Mouse (Mus musculus): ENCODE data around the gene Rph3al. TPM values are rescaled to one million over a fixed set of nuclear protein-coding genes. Genes with fewer than 3 reads are reported as not detected.

Rph3al gene
- polyA plus RNA-seq, 1 experiment = 12.6 TPM

DNA sequence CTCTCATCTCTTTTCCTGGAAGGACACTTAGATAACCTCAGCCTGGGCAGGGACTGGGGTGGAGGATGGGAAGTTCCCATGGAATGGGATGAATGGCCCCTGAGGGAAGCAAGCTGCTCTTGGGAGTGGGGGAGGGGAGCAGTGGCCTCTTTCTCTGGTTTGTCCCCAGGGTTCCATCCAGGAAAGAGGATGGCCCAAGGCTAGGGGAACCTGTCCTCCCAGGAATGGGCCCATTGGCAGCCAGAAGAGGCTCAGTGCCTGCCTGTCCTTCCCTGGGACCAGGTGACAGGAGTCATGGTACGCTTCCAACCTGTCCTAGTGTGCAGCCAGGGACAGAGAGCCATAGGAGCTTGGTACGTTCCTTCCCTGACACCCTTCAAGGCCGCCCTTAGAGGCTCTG is 96.7 kb downstream of the Rph3al start:
- no peak overlapping the region for H3K27ac ChIP-seq (ENCODE audit: insufficient read depth, low read depth, low read length)
- H3K4me1 ChIP-seq (ENCODE audit: control insufficient read depth, insufficient read depth, low read length) = no peaks in the 10 kb centered on the region
- 82% methylated on average over 3 of the region's 3 CpGs for WGBS
- TF ChIP-seq POLR2A (IDR thresholded peaks at IDR 0.05; ENCODE audit: low read depth, low read length) = no peak
- TF ChIP-seq CTCF (conservative IDR thresholded peaks at IDR 0.05; ENCODE audit: insufficient read depth, insufficient read length, low read depth, low read length) = no peak
- no peak for DNase-seq
- H3K4me3 ChIP-seq (ENCODE audit: insufficient read depth, low read depth, low read length) = no peak overlapping the region
- no peaks in the 10 kb centered on the region for H3K27me3 ChIP-seq (replicated peaks; ENCODE audit: control insufficient read depth, insufficient read depth, low read length)
- H3K36me3 ChIP-seq (ENCODE audit: control insufficient read depth, insufficient read depth, low read length) = no peaks in the 10 kb centered on the region

GRCm38 (mm10) chr11:75839536-75840430 is 98.4 kb downstream of the Rph3al start:
- WGBS = 82% methylated on average over 12 of the region's 12 CpGs
- TF ChIP-seq POLR2A (IDR thresholded peaks at IDR 0.05; ENCODE audit: low read depth, low read length) (no peak), CTCF (conservative IDR thresholded peaks at IDR 0.05; ENCODE audit: insufficient read depth, insufficient read length, low read depth, low read length) (no peak)
- Histone ChIP-seq H3K27ac (ENCODE audit: insufficient read depth, low read depth, low read length) (no peak overlapping the region), H3K4me1 (ENCODE audit: control insufficient read depth, insufficient read depth, low read length) (no peaks in the 10 kb centered on the region), H3K36me3 (ENCODE audit: control insufficient read depth, insufficient read depth, low read length) (no peaks in the 10 kb centered on the region), H3K27me3 (replicated peaks; ENCODE audit: control insufficient read depth, insufficient read depth, low read length) (no peaks in the 10 kb centered on the region), H3K4me3 (ENCODE audit: insufficient read depth, low read depth, low read length) (no peak overlapping the region)
- DNase-seq = no peak

DNA sequence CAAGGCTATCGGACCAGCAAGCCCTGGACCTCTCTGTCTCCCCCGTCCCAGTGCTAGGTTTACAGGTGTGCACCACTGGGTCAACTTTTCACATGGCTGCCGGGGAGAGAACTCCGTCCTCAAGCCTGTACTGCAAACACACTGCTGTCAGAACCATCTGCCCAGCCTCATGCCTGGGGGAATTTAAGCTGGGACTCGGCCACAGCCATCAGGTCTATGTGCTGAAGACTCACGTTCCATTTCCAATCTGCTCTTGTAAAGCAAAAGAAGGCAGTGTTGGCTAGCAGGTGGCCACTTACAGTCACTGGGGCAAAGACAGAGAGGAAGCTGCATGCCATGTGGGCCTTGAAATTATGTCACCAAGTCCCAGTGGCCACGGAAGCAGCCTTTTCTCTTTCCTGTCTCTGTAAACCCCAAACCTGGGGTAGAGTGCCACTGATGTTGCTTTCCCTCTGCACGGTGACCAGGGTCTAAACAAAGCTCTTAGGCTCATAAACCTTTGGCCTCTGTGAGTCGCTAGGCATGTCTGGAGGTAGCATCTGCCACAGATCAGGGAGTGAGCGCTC is 99.3 kb downstream of the Rph3al start:
- H3K27ac ChIP-seq (ENCODE audit: insufficient read depth, low read depth, low read length) = no peak overlapping the region
- DNase-seq = no peak
- H3K4me1 ChIP-seq (ENCODE audit: control insufficient read depth, insufficient read depth, low read length) = no peaks in the 10 kb centered on the region
- H3K36me3 ChIP-seq (ENCODE audit: control insufficient read depth, insufficient read depth, low read length) = no peaks in the 10 kb centered on the region
- H3K4me3 ChIP-seq (ENCODE audit: insufficient read depth, low read depth, low read length) = no peak overlapping the region
- 77% methylated on average over 10 of the region's 10 CpGs for WGBS
- TF ChIP-seq POLR2A (IDR thresholded peaks at IDR 0.05; ENCODE audit: low read depth, low read length) (no peak), CTCF (conservative IDR thresholded peaks at IDR 0.05; ENCODE audit: insufficient read depth, insufficient read length, low read depth, low read length) (no peak)
- no peaks in the 10 kb centered on the region for H3K27me3 ChIP-seq (replicated peaks; ENCODE audit: control insufficient read depth, insufficient read depth, low read length)

DNA sequence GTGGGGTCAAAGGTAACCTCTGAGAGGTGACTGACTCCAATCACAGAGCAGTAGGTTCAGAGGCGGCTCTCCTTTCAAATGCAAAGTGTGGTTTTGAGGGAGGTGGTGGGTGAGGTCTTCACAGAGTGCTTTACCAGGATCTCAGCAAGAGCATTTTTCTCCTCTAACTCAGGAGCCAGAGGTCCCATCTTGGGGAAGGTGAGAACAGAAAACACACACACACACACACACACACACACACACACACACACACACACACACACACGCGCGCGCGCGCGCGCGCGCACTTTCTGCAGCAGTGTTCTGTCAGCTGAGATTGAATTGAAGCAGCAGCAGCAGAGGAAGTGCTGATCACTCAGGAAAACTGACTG is 102.0 kb downstream of the Rph3al start:
- no peak overlapping the region for H3K27ac ChIP-seq (ENCODE audit: insufficient read depth, low read depth, low read length)
- H3K36me3 ChIP-seq (ENCODE audit: control insufficient read depth, insufficient read depth, low read length) = no peaks in the 10 kb centered on the region
- no peaks in the 10 kb centered on the region for H3K4me1 ChIP-seq (ENCODE audit: control insufficient read depth, insufficient read depth, low read length)
- 93% methylated on average over 11 of the region's 11 CpGs for WGBS
- DNase-seq = no peak
- no peaks in the 10 kb centered on the region for H3K27me3 ChIP-seq (replicated peaks; ENCODE audit: control insufficient read depth, insufficient read depth, low read length)
- no peak for TF ChIP-seq CTCF (conservative IDR thresholded peaks at IDR 0.05; ENCODE audit: insufficient read depth, insufficient read length, low read depth, low read length)
- TF ChIP-seq POLR2A (IDR thresholded peaks at IDR 0.05; ENCODE audit: low read depth, low read length) = no peak
- H3K4me3 ChIP-seq (ENCODE audit: insufficient read depth, low read depth, low read length) = no peak overlapping the region

DNA sequence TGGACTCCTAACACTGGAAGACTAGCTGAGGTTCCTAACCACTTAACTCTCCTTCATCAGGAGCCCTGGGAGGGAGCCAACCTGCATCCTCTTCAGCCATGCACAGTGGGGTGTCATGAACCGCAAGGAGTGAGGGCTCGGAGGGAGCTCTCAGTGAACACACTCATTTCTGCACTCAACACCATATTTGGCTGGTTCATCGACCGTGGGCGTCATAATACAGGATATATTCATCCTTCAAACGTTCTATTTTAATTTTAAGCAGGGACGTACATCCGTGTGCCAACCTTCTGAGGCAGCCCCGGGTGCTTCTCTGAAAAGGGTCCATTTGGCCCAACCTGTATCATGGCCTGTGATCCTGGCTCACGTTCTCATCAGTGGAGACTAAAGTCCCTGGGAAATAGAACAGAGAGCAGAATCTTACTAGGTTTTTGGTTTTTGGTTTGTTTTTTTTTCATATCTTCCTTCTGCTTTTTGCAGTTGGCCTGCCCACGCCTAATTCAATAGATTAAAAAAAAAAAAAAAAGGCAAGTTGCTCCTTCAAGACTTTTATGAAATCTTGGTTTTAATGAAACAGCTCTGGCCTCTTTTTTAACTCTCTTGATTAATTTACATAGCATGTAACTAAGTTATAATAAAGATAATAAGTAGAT is 102.5 kb downstream of the Rph3al start:
- WGBS = 82% methylated on average over 11 of the region's 11 CpGs
- no peak overlapping the region for H3K4me3 ChIP-seq (ENCODE audit: insufficient read depth, low read depth, low read length)
- H3K4me1 ChIP-seq (ENCODE audit: control insufficient read depth, insufficient read depth, low read length) = no peaks in the 10 kb centered on the region
- H3K36me3 ChIP-seq (ENCODE audit: control insufficient read depth, insufficient read depth, low read length) = no peaks in the 10 kb centered on the region
- no peak for TF ChIP-seq POLR2A (IDR thresholded peaks at IDR 0.05; ENCODE audit: low read depth, low read length)
- H3K27ac ChIP-seq (ENCODE audit: insufficient read depth, low read depth, low read length) = no peak overlapping the region
- no peak for DNase-seq
- no peaks in the 10 kb centered on the region for H3K27me3 ChIP-seq (replicated peaks; ENCODE audit: control insufficient read depth, insufficient read depth, low read length)

DNA sequence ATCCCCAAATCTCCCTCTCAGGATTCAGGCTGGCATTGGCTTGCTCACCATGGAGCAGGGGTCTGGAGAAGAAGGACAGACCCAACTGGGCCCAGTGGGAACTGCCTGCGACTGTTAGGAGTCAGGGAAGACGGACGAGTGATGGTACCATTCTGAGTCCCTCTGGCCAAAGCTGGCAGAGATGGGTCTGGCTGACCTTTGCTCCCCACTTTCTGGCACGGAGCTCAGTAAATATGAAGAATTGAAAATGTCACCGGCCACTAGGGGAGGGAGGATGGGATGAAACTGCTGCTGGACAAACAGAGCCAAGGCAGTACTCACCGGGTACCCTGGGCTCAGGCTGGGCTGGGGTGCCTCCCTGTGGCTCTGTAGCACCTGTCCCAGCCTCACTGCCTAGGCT is 105.1 kb downstream of the Rph3al start:
- 68% methylated on average over 6 of the region's 6 CpGs for WGBS
- H3K4me1 ChIP-seq (ENCODE audit: control insufficient read depth, insufficient read depth, low read length) = no peaks in the 10 kb centered on the region
- no peak overlapping the region for H3K27ac ChIP-seq (ENCODE audit: insufficient read depth, low read depth, low read length)
- H3K4me3 ChIP-seq (ENCODE audit: insufficient read depth, low read depth, low read length) = no peak overlapping the region
- TF ChIP-seq POLR2A (IDR thresholded peaks at IDR 0.05; ENCODE audit: low read depth, low read length) (no peak), CTCF (conservative IDR thresholded peaks at IDR 0.05; ENCODE audit: insufficient read depth, insufficient read length, low read depth, low read length) (peak; percentile 33)
- DNase-seq = peak; percentile 63
- no peaks in the 10 kb centered on the region for H3K36me3 ChIP-seq (ENCODE audit: control insufficient read depth, insufficient read depth, low read length)
- H3K27me3 ChIP-seq (replicated peaks; ENCODE audit: control insufficient read depth, insufficient read depth, low read length) = no peaks in the 10 kb centered on the region

- Histone ChIP-seq H3K27ac (ENCODE audit: insufficient read depth, low read depth, low read length) (no peak overlapping the region), H3K27me3 (replicated peaks; ENCODE audit: control insufficient read depth, insufficient read depth, low read length) (no peaks in the 10 kb centered on the region), H3K4me1 (ENCODE audit: control insufficient read depth, insufficient read depth, low read length) (no peaks in the 10 kb centered on the region), H3K4me3 (ENCODE audit: insufficient read depth, low read depth, low read length) (no peak overlapping the region), H3K36me3 (ENCODE audit: control insufficient read depth, insufficient read depth, low read length) (no peaks in the 10 kb centered on the region)
- DNase-seq = peak; percentile 64
- TF ChIP-seq POLR2A (IDR thresholded peaks at IDR 0.05; ENCODE audit: low read depth, low read length) (no peak), CTCF (conservative IDR thresholded peaks at IDR 0.05; ENCODE audit: insufficient read depth, insufficient read length, low read depth, low read length) (no peak)
- 87% methylated on average over 3 of the region's 3 CpGs for WGBS
Observed at GRCm38 (mm10) chr11:75830386-75830785, 107.8 kb downstream of the Rph3al start.
